Mouse (Mus musculus): ENCODE results near the gene S1pr4.
A peak's percentile ranks its signal among the peaks of the same experiment; 100 is the strongest.

S1pr4 gene

DNA sequence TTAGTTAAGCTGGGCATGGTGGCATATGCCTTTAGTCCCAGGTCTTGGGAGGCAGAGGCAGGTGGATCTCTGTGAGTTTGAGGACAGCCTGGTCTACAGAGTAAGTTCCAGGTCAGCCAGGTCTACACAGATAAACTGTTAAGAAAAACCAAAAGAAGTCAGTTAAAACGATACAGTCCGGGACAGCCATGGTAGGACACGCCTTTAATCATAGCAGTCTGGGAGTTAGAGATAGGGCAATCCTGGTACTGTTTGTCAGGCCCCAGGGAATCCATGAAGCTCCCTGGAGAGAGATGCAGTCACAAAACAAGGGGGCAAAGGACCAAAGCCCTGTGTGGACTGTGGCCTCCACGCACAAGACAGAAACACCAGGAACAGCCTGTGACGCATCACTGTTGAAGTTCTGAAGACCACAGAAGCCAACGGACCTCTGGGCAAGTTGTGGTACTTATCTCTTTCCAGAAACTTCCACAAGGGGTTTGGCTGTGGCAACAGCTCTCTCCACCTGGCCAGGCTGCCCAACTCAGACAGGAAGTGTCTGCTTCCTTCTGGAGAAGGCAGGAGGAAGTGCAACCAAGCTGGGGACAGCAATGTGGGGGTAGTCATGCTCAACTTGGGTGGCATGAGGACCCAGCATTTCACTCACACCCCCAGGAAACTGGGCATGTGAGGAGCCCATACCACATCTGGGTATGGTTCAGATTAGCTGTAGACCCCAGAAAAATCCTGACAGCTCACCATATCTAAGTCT lies 19.5 kb upstream of the S1pr4 start:
- DNase-seq (ENCODE audit: low read depth, low spot score), result no peak

DNA sequence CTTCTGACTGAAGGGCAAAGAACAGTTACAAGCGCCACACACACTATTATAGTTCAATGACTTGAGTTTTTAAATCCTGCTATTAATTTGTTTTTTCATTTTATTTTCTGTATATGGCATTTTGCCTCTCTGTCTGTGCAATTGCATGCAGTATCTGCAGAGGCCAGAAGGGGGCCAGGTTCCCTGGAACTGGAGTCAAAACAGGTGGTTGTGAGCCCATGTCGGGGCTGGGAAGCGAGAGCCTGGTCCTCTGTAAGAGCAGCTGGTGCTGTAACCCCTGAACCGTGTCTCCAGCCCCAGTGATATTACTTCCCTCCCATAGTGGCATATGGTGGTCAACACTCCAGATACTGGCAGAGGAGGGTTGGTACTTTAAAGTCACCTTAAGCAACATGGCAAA lies 18.6 kb upstream of the S1pr4 start:
- DNase-seq (ENCODE audit: low read depth, low spot score), result peak; percentile 87

DNA sequence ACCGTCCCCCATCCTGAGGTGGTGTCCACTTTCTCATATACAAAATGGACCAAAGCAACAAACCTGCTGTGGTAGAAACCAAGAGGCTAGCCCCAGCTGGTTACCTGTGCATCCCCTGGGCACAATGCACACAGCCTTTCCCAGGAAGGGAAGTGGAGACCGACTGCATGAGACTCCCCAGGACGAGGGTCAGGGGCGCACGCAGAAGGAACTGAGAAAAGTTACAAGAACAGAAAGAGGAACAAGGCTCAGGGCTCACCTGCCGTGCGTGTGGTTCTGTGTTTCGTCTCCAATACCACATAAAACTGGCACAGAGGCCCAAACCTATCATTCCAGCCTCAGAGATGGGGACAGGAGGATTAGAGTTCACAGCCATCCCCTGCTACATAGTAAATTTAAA lies 17.3 kb upstream of the S1pr4 start:
- no peak for DNase-seq (ENCODE audit: low read depth, low spot score)

DNA sequence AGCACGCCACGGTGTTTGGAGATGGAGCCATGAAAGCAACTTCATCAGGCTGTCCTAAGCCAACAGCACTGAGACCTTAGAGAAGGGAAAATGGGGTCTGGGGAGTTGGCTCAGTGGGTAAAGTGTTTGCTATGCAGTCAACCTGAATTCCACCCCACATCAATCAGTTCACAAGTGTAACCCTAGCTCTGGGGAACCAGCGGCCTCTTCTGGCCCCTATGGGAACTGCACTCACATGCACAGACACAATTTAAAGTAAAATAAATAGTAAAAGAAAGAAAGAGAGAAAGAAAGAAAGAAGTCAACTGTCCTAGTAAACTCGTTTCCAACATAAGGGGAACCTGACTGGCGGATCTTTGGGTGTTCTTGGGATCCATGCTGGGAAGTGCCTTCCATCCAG lies 13.9 kb upstream of the S1pr4 start:
- no peak for DNase-seq (ENCODE audit: low read depth, low spot score)

DNA sequence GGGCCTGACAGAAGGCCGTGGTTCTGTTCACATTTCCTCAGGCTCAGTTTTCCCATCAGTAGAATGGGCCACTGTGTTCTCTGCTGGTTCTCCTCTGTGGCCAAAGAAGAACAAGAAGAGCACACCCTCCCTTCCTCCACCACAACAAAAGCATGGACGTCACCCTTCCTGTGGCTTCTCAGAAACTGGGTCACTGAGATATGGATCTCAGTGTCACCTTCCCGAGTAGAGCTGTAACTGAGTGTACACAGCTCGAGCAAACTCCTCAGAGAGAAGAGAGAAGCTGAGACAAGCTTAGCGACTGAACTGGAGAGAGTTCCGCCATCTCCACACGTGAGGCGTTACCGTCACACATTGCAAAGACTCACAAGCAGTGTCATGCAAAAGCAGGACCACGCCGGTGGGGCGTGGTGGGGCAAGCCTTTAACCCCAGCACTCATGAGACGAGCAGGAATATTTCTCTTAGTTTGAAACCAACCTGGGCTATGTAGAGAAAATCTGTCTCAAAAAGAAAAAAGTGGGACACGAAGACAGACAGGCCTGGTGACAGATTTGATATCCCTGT lies 10.4 kb upstream of the S1pr4 start:
- DNase-seq (ENCODE audit: low read depth, low spot score), result peak; percentile 85

DNA sequence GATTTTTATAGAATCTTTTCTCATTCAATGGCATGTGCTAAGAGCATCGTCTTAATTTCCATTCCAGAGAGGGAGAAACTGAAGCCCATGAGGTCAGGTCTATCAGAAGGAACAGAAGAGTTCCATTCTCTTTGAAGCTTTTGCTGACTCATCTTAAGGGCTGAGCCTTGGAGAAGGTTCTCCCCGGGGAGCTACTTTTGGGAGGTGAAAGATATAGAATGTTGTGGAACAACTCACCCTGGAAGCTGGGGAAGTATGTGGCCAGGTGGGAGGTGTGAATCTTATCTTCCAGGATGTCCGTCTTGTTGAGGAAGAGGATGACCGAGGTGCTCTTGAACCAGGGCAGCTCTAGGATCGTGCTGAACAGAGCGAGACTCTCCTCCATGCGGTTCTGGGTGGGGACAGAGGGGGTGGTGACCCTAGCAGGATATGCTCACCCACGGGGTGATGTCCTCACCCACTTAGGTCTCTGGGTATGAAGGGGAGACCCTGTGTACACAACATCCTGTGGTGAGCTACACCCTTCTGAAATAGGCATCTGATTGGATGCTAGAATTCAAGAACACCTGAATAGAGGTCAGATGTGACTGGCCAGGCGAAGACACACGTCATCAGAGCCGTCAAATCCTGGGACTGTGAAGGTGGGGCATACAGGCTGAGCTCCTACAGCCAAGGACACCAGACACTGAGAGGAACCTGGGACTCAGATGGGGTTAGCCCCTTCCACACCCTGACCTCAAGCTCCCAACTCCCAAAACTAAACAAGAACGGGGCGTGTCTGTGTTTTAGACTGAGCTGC lies 8.0 kb upstream of the S1pr4 start:
- DNase-seq (ENCODE audit: low read depth, low spot score), result peak; percentile 81

DNA sequence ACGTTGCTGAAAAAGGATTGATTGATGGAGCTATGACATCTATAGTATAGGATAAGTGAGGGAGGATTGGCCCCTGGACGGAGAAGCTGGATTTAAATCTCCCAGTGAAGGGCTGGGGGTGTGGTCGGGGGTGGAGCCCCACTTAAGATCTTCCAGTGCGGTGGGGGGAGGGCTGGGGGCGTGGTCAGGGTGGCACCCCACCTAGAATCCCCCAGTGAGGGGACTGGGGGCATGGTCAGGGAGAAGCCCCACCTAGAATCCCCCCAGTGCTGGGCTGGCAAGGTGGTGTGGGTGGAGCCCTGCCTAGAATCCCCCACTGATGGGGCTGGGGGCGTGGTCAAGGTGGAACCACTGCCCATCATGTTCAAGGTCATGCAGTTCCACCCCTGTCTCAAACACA lies 7.2 kb upstream of the S1pr4 start:
- DNase-seq (ENCODE audit: low read depth, low spot score), result no peak

DNA sequence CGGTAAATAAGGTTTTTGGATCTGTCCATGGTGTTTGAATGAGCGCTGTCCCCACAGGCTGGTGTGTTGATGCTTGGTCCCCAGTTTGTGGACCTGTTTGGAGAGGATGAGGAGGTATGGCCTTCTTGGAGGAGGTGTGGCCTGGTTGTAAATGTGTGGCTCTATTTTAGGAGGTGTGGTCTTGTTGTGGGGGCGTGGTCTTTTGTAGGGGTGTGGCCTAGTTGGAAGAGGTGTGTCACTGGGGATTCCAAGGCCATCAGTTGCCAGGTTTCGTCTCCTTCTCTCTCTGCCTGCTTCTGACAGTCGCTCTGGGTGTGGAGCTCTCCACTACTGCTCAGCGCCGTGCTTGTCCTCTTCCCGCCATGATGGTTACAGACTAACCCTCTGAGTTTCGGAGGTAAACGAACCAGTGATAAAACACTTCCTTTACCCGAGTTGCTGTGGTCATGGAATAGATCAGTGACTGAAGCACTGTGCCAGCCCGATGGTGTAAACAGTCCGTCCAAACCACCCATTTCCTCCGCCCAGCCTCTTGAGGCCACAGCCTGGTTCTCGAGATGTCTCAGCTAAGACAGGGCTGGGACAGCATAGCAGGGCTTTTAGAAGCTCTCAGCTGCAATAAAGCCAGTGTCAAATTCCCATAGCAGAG lies 5.2 kb upstream of the S1pr4 start:
- peak; percentile 54 for DNase-seq (ENCODE audit: low read depth, low spot score)

DNA sequence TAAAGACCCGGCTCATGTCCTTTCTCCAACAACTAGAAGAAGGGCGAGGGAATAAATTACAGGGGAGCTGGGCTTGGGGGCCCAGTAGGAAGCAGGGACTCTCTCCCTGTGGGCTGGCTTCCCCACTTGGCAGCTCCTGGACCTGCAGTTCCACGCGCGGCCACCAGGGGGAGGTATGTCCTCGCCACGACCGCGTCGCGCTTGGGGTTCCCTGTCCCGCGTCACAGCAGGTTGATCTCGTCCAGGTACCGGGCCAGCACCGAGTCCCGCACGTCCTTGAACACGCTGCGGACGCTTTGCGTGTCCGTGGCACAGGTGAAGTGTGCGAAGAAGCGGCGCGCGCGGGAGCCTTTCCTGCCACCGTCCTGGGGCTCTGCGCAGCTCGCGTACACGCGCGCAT lies 2.7 kb upstream of the S1pr4 start:
- DNase-seq (ENCODE audit: low read depth, low spot score), result peak; percentile 94

DNA sequence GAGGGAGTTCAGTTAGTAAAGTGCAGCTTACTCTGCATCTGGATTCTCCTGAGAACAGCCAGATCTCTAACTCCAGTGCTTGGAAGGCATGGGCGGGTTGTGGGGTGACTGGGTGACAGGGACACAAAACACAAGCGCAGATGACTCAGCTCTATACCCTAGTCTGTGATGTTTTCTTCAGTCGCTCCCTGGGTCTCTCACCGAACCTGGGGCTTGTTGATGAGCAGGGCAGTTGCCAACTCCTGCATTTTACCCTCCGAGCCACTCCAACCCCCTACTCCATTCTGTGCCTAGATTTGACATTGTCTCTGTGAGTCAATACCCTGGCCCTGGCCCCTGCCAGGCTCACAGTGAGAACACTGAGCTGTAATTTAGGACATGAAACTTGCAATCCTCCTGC lies 1.9 kb upstream of the S1pr4 start:
- DNase-seq (ENCODE audit: low read depth, low spot score), result no peak

DNA sequence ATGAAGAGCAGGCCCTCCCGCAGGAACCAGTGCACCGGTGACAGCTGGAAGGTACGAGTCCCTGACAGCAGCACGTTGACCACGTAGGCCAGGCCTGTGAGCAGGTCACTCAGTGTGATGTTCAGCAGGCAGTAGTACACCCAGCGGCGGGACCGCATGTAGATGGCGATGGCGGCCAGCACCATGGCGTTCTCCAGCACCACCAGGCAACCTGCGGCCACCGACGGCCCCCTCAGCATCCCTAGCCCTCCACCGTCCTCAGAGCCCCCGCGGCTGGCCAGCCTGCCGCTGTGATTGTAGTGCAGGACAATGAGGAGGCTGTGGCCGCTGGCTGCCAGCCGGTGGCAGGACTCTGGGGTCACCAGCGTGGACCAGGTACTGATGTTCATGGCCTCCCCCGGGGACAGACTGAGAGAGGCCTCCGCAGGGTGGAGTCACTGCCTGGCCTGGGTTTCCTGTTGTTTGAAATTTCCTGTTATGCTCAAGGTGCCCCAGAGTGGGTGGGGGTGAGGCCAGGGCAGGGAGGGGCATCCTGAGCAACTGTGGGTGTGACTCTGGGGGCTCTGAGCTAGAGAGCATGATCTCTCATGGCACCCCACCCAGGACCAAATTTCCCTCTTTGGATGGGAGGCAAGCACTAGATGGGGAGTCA lies 556 bp downstream of the S1pr4 start:
- peak; percentile 84 for DNase-seq (ENCODE audit: low read depth, low spot score)

DNA sequence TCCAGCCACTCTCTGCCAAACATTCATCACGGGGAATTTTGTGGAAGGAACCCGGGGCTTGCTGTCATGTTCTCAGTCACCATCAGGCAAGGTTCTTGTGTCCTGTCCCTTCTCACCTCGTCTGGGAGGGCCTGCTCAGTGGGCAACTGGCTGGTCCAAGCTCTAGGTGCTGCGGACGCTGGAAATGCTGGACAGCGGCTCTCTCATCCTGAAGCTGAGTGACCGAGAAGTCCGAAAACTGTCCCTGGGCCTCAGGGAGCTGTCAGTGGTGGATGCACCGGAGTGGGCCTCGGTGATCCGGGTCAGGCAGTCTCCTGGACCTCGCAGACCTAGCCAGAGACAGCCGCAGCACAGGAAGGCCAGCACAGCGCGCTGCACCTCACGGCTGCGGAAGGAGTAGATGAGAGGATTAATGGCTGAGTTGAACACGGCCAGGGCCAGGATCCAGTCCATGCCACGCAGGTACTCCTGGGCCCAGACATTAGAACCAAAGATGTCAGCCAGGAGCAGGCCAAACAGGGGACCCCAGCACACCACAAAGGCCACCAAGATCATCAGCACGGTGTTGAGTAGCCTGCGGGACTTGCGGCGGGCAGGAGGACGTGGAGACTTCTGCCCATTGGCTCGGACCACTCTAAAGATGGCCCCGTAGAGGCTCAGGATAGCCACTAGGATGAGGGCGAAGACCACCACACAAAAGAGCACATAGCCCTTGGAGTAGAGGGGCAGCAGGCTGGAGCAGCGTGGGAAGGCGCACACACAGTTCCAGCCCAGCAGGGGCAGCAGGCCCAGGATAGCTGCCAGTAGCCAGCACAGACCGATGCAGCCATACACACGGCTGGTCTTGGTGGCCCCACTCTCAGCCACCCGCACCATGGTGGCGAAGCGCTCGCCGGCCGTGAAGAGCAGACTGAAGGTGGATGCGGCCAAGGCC lies 1.3 kb downstream of the S1pr4 start:
- DNase-seq (ENCODE audit: low read depth, low spot score), result peak; percentile 53

DNA sequence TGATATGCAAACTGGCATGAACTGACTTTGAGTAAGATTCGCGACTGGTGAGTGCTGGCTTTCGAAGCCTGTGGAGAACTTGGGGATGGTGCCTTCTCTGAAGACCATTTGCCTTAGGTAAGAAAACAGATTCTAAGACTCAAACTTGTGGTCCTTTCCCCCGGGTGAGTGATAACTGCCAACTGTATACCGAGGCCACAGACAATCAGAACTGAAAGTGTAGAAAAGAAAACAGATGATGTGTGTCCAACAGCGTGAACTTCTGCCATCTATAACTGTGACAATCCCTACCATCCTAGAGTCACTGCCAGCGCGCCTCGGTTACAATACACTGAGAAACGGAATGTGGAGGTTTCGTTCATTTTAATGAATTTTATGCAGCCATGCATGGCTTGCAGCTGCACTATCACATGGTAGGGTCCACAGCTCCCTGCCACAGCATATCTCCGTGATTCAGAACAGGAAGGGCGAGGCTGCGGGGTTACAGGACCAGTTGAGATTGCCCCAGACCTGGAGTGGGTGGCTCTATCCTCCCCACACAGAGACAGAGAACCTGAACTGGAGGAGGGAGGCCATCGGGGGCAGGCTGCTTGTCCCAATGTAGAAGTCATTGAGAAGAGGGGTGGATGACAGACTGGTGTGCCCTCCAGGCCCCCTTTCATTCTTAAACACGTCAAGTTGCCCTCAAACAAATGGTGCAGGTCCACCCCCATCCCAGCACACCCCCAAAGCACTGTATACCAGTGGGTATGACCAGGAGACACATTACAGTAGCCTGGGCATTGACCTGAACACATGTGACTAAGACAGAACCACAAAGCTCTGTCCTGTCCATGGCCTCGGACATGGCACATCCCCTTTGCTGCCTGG lies 2.3 kb downstream of the S1pr4 start:
- no peak for DNase-seq (ENCODE audit: low read depth, low spot score)

DNA sequence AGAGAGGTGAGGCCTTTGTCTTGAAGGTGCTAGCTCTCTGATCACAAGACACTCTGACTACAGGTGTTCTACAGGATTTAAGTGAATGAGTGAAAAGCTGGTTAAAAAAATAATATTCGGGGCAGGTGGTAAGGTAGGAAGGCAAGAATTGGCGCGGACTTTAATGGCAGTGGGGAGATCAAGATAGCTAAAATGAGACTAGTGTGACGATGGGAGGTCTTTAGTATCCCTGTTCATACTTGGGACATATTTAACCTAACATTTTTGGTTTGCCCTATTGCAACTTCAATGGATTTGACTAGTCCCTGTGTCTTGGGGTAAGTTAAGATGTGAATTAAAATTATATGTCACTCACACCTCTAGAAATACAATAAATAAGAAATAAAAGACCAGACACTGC lies 3.0 kb downstream of the S1pr4 start:
- no peak for DNase-seq (ENCODE audit: low read depth, low spot score)

DNA sequence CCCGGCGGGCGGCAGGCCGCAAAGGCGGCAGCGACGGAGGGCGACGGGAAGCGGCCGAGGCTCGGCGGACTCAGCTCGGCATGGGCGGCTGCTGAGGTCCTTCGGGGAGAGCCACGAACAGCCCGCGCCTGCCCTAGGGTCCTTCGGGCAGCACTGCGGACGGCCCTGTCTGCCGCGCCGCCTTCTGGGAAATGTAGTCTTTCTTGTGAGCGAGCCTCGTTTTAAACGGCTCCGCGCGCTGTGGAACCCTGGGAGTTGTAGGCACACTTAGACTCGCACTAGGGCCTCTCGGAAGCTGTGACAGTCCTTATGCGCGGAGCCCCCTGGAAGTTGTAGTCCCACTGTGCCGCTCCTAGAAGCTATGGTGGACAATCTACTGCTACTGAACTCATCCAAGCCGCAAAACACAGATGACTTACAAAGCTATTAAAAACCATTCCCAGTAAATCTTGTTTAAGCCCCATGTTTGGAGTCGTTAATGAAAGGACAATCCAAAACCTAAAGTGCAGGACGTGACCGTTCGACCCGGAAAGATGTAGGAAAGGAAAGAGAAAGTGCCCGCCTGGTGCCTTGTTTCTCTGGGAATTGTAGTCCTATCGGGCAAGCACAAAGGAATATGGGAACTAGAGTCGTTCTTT lies 3.5 kb downstream of the S1pr4 start, which contains the start of gene Ncln:
Gene Ncln (minus strand): TSS at position 129 of the 638 bp plus-strand sequence.
- peak; percentile 98 for DNase-seq (ENCODE audit: low read depth, low spot score)

DNA sequence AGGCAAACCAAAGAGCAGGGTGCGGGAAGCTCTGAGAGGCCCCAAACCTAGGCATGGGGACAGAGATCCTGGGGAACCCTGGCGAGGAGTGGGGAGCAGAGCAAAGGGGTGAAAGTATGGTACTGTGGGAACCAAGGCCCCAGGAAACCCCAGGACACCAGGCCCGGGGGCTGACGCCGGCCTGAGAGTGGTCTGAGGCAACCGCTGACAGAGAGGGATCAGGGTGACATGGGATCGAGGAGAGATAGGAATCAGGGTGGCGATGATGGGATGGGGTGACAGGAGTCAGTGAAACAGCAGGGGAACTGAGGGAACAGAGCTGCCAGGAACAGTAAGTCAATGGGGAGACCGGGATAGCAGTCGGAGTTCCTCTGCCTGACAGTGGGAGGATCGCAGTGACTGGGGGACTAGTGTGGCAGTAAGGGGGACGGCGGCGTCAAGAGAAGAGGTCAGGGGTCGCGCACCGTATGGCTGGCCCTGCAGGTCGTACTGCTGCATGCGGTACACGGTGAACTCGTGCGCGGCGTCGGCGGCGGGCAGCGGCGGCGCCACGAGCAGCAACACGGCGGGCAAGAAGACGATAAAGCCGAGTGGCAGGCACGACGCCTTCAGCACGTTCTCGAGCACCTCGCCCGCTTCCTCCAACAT lies 4.2 kb downstream of the S1pr4 start:
- DNase-seq (ENCODE audit: low read depth, low spot score), result no peak

DNA sequence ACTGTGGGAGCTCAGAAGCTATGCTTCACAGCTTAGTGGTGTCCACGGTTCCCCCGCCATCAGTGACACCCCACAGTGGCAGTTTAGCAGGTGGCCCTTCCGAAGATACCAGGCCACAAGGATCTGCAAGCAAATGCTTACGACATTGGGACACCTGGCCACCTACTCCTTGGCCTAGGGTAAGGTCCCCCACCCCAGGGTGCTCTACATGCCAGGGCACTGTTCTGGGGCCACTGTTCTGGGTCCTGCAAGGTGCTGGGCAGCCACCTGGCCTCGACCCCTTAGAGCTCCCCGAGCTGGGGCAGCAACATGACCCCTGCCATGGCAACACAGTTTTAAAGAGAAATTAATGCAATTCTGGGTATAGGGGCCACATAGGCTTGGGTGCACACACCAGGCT lies 4.8 kb downstream of the S1pr4 start:
- DNase-seq (ENCODE audit: low read depth, low spot score), result no peak

DNA sequence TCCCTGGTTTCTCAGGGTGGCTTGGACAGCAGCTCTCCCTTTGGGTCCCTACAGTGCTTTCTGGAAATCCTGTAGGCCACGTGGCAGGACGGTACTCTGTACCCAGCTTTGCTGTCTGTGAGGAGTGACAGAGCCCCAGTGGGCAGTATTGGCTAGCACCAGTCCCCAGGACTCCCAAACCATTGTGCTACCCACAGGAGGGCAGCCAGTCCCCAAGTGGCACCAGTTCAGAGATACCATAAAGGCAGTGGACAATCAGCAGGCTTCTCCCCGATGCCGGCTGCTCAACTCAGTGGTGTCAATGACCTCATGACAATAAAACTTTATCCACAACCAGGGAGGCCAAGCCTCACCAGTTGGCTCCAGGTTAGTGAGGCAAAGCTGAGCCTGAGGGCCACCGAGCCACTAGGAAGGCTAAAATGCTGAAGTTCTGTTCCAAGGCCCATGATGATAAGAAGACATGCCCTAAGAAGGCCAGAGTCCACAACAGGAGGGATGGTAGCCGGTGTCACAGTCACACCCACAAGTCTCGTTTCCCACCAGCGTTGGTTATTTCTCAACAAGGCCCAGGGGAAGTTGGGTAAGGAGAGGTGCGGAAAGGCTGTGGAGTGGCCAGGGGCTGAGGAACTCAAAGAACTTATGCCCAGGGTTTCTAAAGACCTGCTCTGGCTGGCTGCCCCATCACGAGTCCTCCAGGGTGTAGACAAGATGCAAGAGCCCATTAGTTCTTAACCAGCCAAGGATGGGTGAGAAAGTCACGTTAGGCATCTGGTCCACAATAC lies 5.5 kb downstream of the S1pr4 start:
- DNase-seq (ENCODE audit: low read depth, low spot score), result no peak

Measured in CD4-positive, CD25-positive, alpha-beta regulatory T cell, adult 2 months (primary cell).